In the genomic region with DNA sequence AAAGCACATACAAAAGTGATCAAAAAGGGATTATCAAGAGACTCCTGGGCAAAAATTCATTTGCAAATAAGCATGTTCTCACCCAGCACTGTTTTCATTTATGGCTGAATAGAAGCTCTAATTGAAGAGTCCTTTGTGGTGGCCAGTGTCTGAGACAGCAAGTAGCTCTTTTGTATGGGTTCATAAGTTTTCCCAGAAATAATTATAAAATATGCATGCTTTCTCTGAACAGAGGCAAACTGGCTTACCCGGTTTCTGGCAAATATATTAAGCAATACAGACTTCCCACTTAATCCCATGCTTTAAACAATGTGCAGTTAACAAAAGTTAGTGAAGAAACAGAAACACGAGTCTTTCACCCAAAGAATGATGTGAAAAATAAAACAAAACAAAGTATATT, we compare ENCODE assay signal across 35 mouse cellular contexts.
"Had no signal": no experiment of that assay in that cellular context is flagged by ENCODE, and none has a peak within 500 bp of the region (broad histone marks: within the 10 kb centered on the region; RNA-seq: fewer than 3 reads in every experiment).

No protein-coding gene starts in this region.

- H3K9me3 ChIP-seq: heart, embryonic 10.5 days; heart, embryonic 12.5 days; heart, embryonic 13.5 days; heart, embryonic 15.5 days; hindbrain, embryonic 10.5 days; hindbrain, embryonic 12.5 days; hindbrain, embryonic 13.5 days; hindbrain, embryonic 15.5 days; intestine, embryonic 15.5 days; kidney, embryonic 15.5 days had no signal

- H3K27ac ChIP-seq: heart, embryonic 10.5 days; heart, embryonic 13.5 days; heart, embryonic 15.5 days; hindbrain, embryonic 10.5 days; hindbrain, embryonic 12.5 days; hindbrain, embryonic 13.5 days; hindbrain, embryonic 14.5 days; hindbrain, embryonic 15.5 days; hindbrain, postnatal 0 days; intestine, embryonic 15.5 days; kidney, embryonic 15.5 days; kidney, postnatal 0 days; layer of hippocampus, adult 2 months had no signal

- H3K4me2 ChIP-seq: heart, embryonic 11.5 days; heart, embryonic 12.5 days; heart, embryonic 13.5 days; heart, embryonic 15.5 days; hindbrain, embryonic 12.5 days; hindbrain, embryonic 13.5 days; hindbrain, embryonic 14.5 days; hindbrain, embryonic 15.5 days; intestine, embryonic 15.5 days; kidney, embryonic 15.5 days had no signal

- H3K4me3 ChIP-seq: heart, embryonic 10.5 days; heart, embryonic 12.5 days; heart, embryonic 13.5 days; heart, embryonic 15.5 days; hindbrain, embryonic 10.5 days; hindbrain, embryonic 12.5 days; hindbrain, embryonic 13.5 days; hindbrain, embryonic 15.5 days; intestine, embryonic 15.5 days; kidney, embryonic 15.5 days; layer of hippocampus, adult 2 months had no signal

- H3K27me3 ChIP-seq: hindbrain, embryonic 12.5 days; hindbrain, embryonic 13.5 days; hindbrain, embryonic 15.5 days; intestine, embryonic 15.5 days; kidney, embryonic 15.5 days had no signal

- ATAC-seq: hindbrain, embryonic 16.5 days; hindbrain, postnatal 0 days; inflammation-experienced regulatory T-cells, adult 6 months; intestine, embryonic 15.5 days; intestine, embryonic 16.5 days; intestine, postnatal 0 days had no signal

- H3K9ac ChIP-seq: heart, embryonic 12.5 days; heart, embryonic 13.5 days; heart, embryonic 15.5 days; hindbrain, embryonic 12.5 days; hindbrain, embryonic 13.5 days; hindbrain, embryonic 14.5 days; hindbrain, embryonic 15.5 days; intestine, embryonic 15.5 days; kidney, embryonic 15.5 days had no signal

- DNase-seq: heart, postnatal 10 days; heart, postnatal 14 days; heart, postnatal 36 days; heart, postnatal 4 days; kidney, adult 11 months; kidney, adult 18-20 months; kidney, adult 2 months; kidney, adult 8-10 months; kidney, adult 9 months; kidney, postnatal 10 days; kidney, postnatal 14 days; kidney, postnatal 25 days; kidney, postnatal 36 days; kidney, postnatal 4 days; layer of hippocampus, adult 9-11 months; layer of hippocampus, postnatal 36 days had no signal

- H3K4me1 ChIP-seq: hindbrain, embryonic 10.5 days; hindbrain, embryonic 12.5 days; hindbrain, embryonic 13.5 days; hindbrain, embryonic 15.5 days; intestine, embryonic 15.5 days; kidney, embryonic 15.5 days had no signal

- H3K36me3 ChIP-seq: heart, embryonic 10.5 days; heart, embryonic 12.5 days; heart, embryonic 13.5 days; heart, embryonic 15.5 days; hindbrain, embryonic 10.5 days; hindbrain, embryonic 12.5 days; hindbrain, embryonic 13.5 days; hindbrain, embryonic 15.5 days; intestine, embryonic 15.5 days; kidney, embryonic 15.5 days had no signal
